Mouse (Mus musculus) embryonic facial prominence, embryonic 14.5 days (tissue): ENCODE measurements around the gene Secisbp2l. TPM values are rescaled to one million over a fixed set of nuclear protein-coding genes. Genes with fewer than 3 reads are reported as not detected.

Experiments used
- ATAC-seq: fragments of 200-750 bp; cut with Nextera tagmentation; 2 replicates; pipeline ENCODE4 v1.8.0; 2017; ENCODE audit warnings: low read depth, moderate number of reproducible peaks, moderate TSS enrichment
- DNase-seq: peaks from one replicate; pipeline ENCODE4 v3.0.0-alpha.2; 2015; ENCODE audit warnings: low spot score
- H3K27ac ChIP-seq: fragments of 300-500 bp; sonication (generic); replicated peaks from 2 replicates; pipeline ENCODE4 v1.5.1; 2014; ENCODE audit warnings: low read depth, mild to moderate bottlenecking, low read length, moderate library complexity
- H3K27me3 ChIP-seq: fragments of 300-500 bp; sonication (generic); replicated peaks from 2 replicates; pipeline ENCODE4 v1.6.1; 2014; ENCODE audit warnings: low read length; ENCODE audit not compliant: control insufficient read depth, insufficient read depth
- H3K36me3 ChIP-seq: fragments of 300-500 bp; sonication (generic); 2 replicates; pipeline ENCODE4 v1.6.1; 2014; ENCODE audit warnings: low read length, mixed read lengths; ENCODE audit not compliant: control insufficient read depth, insufficient read depth
- H3K4me1 ChIP-seq: fragments of 300-500 bp; sonication (generic); 2 replicates; pipeline ENCODE4 v1.6.1; 2014; ENCODE audit warnings: antibody characterized with exemption, low read length; ENCODE audit not compliant: control insufficient read depth, insufficient read depth
- H3K4me2 ChIP-seq: fragments of 300-500 bp; sonication (generic); 2 replicates; pipeline ENCODE4 v1.6.1; 2014; ENCODE audit warnings: low read depth, mild to moderate bottlenecking, low read length, moderate library complexity, mixed read lengths
- H3K4me3 ChIP-seq: fragments of 300-500 bp; sonication (generic); 2 replicates; pipeline ENCODE4 v1.5.1; 2014; ENCODE audit warnings: low read depth, mild to moderate bottlenecking, low read length
- H3K9ac ChIP-seq: fragments of 300-500 bp; sonication (generic); 2 replicates; pipeline ENCODE4 v1.6.1; 2014; ENCODE audit warnings: low read depth, mild to moderate bottlenecking, low read length, moderate library complexity, mixed read lengths
- H3K9me3 ChIP-seq: fragments of 300-500 bp; sonication (generic); 2 replicates; pipeline ENCODE4 v1.6.1; 2016; ENCODE audit warnings: low read length; ENCODE audit not compliant: control insufficient read depth
- WGBS: fragments of 180-500 bp; shearing (Covaris S2); extraction: QIAGEN DNeasy Blood & Tissue Kit; methylation state at CpG from one replicate; pipeline ENCODE4 v1.1.7; 2014; 5-methylcytosine and 5-hydroxymethylcytosine counted together
- polyA plus RNA-seq: library from polyadenylated mRNA; unstranded; fragments of >200 nt; fragmentation: Nextera tagmentation; extraction: Ambion mirVana; gene quantifications from 2 replicates; pipeline ENCODE4 v1.2.1, GENCODE M21; 2014

The Secisbp2l gene
- 21.8 and 22.1 TPM in 2 replicates for polyA plus RNA-seq

DNA sequence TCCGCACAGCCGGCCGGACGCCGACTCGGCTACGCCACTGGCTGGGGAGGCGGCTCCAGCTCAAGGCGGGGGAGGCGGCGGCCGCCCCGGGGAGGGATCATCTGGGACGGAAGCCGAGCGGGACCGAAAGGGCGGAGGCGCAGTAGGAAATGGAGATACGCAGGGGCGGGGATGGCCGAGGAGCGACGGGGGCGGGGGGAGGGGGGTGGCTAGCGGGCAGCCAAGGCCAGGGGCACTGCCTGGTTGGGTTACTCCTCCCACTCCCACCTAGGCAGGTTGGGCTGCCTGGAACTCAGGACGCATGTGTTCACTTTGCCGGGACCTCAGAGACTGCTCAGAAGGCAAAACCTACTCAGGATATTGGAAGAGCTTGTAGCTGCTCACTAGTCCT is at the start of gene Secisbp2l:
Gene Secisbp2l (minus strand): TSS at position 152 of the 391 bp plus-strand sequence.
- WGBS: under 1% methylated on average over 19 of the region's 28 CpGs
- Histone ChIP-seq H3K9ac (peak within 1 kb of the TSS; percentile 92), H3K27ac (peak within 1 kb of the TSS; percentile 84), H3K9me3 (no peaks in the 10 kb centered on the region), H3K4me1 (peaks cover 19% of the 10 kb centered on the region; the same call in 1 of the 2 replicates), H3K4me2 (peak within 1 kb of the TSS; percentile 78), H3K4me3 (peak within 1 kb of the TSS; percentile 85), H3K36me3 (no peaks in the 10 kb centered on the region; the same call in 1 of the 2 replicates), H3K27me3 (no peaks in the 10 kb centered on the region)
- ATAC-seq (peak; percentile 96), DNase-seq (peak; percentile 93)

DNA sequence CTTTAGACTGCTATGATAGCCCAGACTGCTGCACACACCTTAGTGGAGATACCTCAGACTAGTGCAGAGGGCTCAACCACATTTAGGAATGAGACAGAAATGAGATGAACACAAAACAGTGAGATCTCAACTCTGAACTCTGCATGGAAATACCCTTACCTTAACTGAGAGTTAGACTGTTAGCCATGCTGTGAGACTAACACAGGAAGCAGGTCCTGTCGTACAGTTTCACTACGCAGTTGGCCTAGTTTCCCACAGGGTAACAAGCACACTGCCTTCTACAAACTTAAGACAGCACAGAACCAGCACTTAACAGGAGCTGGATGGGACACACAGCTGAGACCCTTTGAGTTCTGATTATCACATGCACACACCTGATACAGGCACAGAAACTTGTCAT is 47.3 kb upstream of the Secisbp2l start:
- 81% methylated on average over 2 of the region's 2 CpGs for WGBS
- ATAC-seq (no peak), DNase-seq (no peak)
- H3K4me1 ChIP-seq: no peaks in the 10 kb centered on the region
- H3K4me3 ChIP-seq: no peak overlapping the region
- H3K27ac ChIP-seq: no peak overlapping the region
- no peaks in the 10 kb centered on the region for H3K9me3 ChIP-seq
- peaks cover 58% of the 10 kb centered on the region for H3K36me3 ChIP-seq
- H3K27me3 ChIP-seq: no peaks in the 10 kb centered on the region
- H3K4me2 ChIP-seq: no peak overlapping the region
- H3K9ac ChIP-seq: no peak overlapping the region

DNA sequence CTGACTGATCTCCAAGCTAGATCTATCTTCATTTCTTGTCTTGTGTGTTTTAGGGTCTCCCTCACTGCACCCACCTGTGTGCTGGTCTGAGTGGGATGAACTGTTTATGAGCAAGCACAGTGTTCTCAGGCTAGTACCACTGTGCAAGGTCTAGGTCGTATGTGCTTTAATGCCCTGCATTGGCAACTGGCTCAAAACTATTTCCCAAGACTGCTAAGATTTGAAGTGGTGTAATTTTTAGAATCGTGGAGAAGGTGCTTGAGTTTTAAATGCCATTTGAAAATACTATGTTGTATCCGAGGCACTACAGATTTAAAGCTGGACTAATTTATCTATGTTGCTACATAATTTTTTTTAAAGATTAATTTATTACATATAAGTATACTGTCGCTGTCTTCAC is 45.2 kb upstream of the Secisbp2l start:
- DNase-seq (no peak), ATAC-seq (no peak)
- H3K9ac ChIP-seq: no peak overlapping the region
- H3K36me3 ChIP-seq: peaks cover 38% of the 10 kb centered on the region
- H3K4me2 ChIP-seq: no peak overlapping the region
- whole genome bisulfite sequencing: 90% methylated on average over 4 of the region's 4 CpGs
- no peaks in the 10 kb centered on the region for H3K4me1 ChIP-seq
- no peaks in the 10 kb centered on the region for H3K9me3 ChIP-seq
- no peaks in the 10 kb centered on the region for H3K27me3 ChIP-seq
- no peak overlapping the region for H3K27ac ChIP-seq
- no peak overlapping the region for H3K4me3 ChIP-seq

DNA sequence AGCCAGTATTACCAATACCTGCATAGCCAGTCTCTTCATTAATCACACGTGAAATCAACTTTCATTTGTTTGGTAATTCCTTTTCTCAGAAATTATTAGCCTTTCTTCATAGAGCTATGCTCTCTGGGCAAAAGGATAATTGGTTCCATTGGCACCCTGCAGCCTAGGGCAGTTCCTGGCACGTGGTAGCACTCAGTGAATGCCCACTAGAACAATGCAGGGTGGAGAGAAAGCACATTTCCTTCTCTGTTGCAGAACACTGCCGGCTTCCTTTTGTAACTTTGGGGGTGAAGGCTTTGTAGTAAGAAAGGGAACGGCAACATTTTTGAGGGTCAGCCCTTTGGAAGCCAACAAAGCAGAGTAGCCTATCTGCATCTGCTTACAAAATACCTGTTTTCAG is 43.5 kb upstream of the Secisbp2l start:
- H3K36me3 ChIP-seq: peaks cover 22% of the 10 kb centered on the region
- WGBS: 67% methylated on average over 4 of the region's 4 CpGs
- no peak overlapping the region for H3K4me2 ChIP-seq
- H3K27ac ChIP-seq: no peak overlapping the region
- no peaks in the 10 kb centered on the region for H3K9me3 ChIP-seq
- ATAC-seq (no peak), DNase-seq (no peak)
- no peak overlapping the region for H3K4me3 ChIP-seq
- H3K27me3 ChIP-seq: no peaks in the 10 kb centered on the region
- no peaks in the 10 kb centered on the region for H3K4me1 ChIP-seq
- H3K9ac ChIP-seq: no peak overlapping the region

DNA sequence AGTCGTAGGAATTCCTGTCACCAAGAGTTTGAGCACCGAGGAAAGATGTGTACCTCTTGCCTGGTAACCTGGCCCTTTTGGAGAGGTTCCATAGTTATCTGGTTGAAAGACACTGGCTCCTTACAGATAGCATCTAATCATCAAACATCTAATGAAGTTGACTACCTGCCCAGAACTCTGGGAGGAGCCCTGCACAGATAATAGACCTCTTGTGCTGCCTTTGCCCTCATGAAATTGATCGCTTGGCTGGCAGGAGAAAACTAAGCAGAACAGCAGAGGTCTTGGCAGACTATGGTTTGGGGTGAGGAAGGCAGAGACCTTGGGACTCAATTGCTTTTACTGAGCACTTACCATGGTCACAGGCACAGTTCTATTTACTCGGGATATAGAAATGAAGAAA is 37.7 kb upstream of the Secisbp2l start:
- H3K36me3 ChIP-seq: no peaks in the 10 kb centered on the region
- no peaks in the 10 kb centered on the region for H3K9me3 ChIP-seq
- H3K4me2 ChIP-seq: no peak overlapping the region
- WGBS: 91% methylated on average over 4 of the region's 4 CpGs
- H3K27ac ChIP-seq: no peak overlapping the region
- DNase-seq (no peak), ATAC-seq (no peak)
- no peak overlapping the region for H3K9ac ChIP-seq
- no peaks in the 10 kb centered on the region for H3K4me1 ChIP-seq
- no peak overlapping the region for H3K4me3 ChIP-seq
- H3K27me3 ChIP-seq: no peaks in the 10 kb centered on the region

GRCm38 (mm10) chr2:125813972-125814595 is 31.4 kb upstream of the Secisbp2l start:
- Histone ChIP-seq H3K9me3 (no peaks in the 10 kb centered on the region), H3K4me1 (0 out of 2 replicates have a peak, but pooled peaks cover 6% of the 10 kb centered on the region), H3K27ac (no peak overlapping the region), H3K27me3 (no peaks in the 10 kb centered on the region), H3K4me2 (no peak overlapping the region), H3K36me3 (no peaks in the 10 kb centered on the region), H3K4me3 (no peak overlapping the region), H3K9ac (no peak overlapping the region)
- WGBS: 64% methylated on average over 9 of the region's 9 CpGs
- ATAC-seq (no peak), DNase-seq (no peak)

DNA sequence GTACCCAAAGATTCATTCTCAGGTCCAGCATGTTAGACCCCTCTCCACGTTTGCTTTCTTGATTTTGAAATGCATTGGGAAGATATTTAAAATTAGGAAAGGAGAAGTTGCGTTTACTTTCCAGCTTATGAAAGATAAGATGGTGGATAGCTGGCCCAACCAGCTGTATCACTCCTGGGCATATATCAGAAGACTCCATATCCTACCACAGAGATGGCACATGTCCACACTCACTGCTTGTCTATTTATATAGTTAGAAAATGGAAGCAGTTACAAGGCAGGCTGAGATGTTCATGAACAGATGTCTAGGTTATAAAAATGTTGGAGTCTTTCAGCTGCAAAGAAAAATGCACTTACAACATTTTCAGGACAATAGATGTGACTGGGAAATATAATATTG is 28.7 kb upstream of the Secisbp2l start:
- Histone ChIP-seq H3K9ac (no peak overlapping the region), H3K9me3 (0 out of 2 replicates have a peak, but pooled peaks cover 2% of the 10 kb centered on the region), H3K27ac (no peak overlapping the region), H3K4me2 (no peak overlapping the region), H3K36me3 (no peaks in the 10 kb centered on the region), H3K4me1 (0 out of 2 replicates have a peak, but pooled peaks cover 7% of the 10 kb centered on the region), H3K27me3 (no peaks in the 10 kb centered on the region), H3K4me3 (no peak overlapping the region)
- ATAC-seq: no peak
- DNase-seq: no peak
- 84% methylated on average over 2 of the region's 2 CpGs for WGBS

- ATAC-seq: 0 out of 2 replicates have a peak, but pooled peaks have one; percentile 26
- H3K27ac ChIP-seq: no peak overlapping the region
- 0 out of 2 replicates have a peak, but pooled peaks cover 7% of the 10 kb centered on the region for H3K4me1 ChIP-seq
- DNase-seq: peak; percentile 50
- 0 out of 2 replicates have a peak, but pooled peaks cover 5% of the 10 kb centered on the region for H3K9me3 ChIP-seq
- no peak overlapping the region for H3K9ac ChIP-seq
- no peaks in the 10 kb centered on the region for H3K27me3 ChIP-seq
- H3K4me3 ChIP-seq: no peak overlapping the region
- H3K36me3 ChIP-seq: no peaks in the 10 kb centered on the region
- WGBS: 42% methylated on average over 7 of the region's 7 CpGs
- no peak overlapping the region for H3K4me2 ChIP-seq
Observed at GRCm38 (mm10) chr2:125809551-125809950, 26.9 kb upstream of the Secisbp2l start.

GRCm38 (mm10) chr2:125805826-125806225 is 23.2 kb upstream of the Secisbp2l start:
- ATAC-seq: no peak
- Histone ChIP-seq H3K9me3 (0 out of 2 replicates have a peak, but pooled peaks cover 5% of the 10 kb centered on the region), H3K4me3 (no peak overlapping the region), H3K27me3 (no peaks in the 10 kb centered on the region), H3K27ac (no peak overlapping the region), H3K36me3 (no peaks in the 10 kb centered on the region), H3K4me1 (peaks cover 7% of the 10 kb centered on the region; the same call in 1 of the 2 replicates), H3K9ac (no peak overlapping the region), H3K4me2 (no peak overlapping the region)
- 44% methylated on average over 1 of the region's 1 CpGs for WGBS
- DNase-seq: no peak
